Mouse (Mus musculus) brain, embryonic 14.5 days (tissue): Measurements from ENCODE around the gene Gnaq.

Source experiments
- CTCF ChIP-seq: fragments of 200-500 bp; IDR thresholded peaks from 2 replicates; pipeline ENCODE4 v1.5.1; 2012; ENCODE audit warnings: inconsistent platforms, mild to moderate bottlenecking, moderate library complexity, borderline replicate concordance; ENCODE audit not compliant: insufficient read depth, insufficient read length; ENCODE audit errors: extremely low read depth
- POLR2A ChIP-seq: fragments of 200-500 bp; IDR thresholded peaks from 2 replicates; pipeline ENCODE4 v1.6.1; 2012; ENCODE audit warnings: mild to moderate bottlenecking, inconsistent platforms, borderline replicate concordance; ENCODE audit not compliant: poor library complexity, insufficient read depth, insufficient read length, severe bottlenecking; ENCODE audit errors: extremely low read depth

DNA sequence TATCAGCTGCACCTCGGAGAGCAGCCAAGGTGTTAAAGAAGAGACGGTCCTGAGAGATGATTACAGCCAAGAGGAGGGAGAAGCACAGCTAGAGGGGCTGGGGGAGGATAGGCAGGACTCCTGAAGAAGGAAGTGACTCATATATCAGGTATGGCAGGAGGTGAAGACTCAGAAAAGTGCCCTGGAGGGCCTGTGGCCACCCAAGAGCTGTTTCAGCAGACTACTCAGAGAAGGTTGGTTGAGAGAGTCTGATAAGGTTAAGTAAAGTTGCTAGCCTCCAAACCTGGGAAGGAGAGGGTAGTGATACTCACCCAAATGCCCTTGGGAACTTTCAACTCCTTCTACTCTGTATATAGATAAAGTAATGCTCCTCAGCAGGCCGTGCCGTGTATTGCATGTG, 140.4 kb downstream of the Gnaq start:
- no peak for TF ChIP-seq CTCF
- no peak for TF ChIP-seq POLR2A
